Mouse (Mus musculus) intestine, embryonic 14.5 days (tissue): Measurements from ENCODE around the gene Nexmif. TPM values are rescaled to one million over a fixed set of nuclear protein-coding genes. Genes with fewer than 3 reads are reported as not detected.
"Not testable (repeated sequence)": the region's sequence is repeated elsewhere in the genome, so short reads cannot be mapped to it uniquely, and the experiment has no call there.

ENCODE experiments used
- ATAC-seq: fragments of 200-750 bp; cut with Nextera tagmentation; replicated peaks from 2 replicates; pipeline ENCODE4 v1.8.0; 2017; ENCODE audit warnings: low read depth, moderate number of reproducible peaks, moderate TSS enrichment, moderate library complexity; ENCODE audit not compliant: low FRiP score, low TSS enrichment
- DNase-seq: peaks from one replicate; pipeline ENCODE4 v3.0.0-alpha.2; 2018; ENCODE audit warnings: low spot score
- H3K27ac ChIP-seq: fragments of 300-500 bp; sonication (generic); 2 replicates; pipeline ENCODE4 v1.5.1; 2014; ENCODE audit warnings: low read depth, mild to moderate bottlenecking, control low read depth
- H3K27me3 ChIP-seq: fragments of 300-500 bp; sonication (generic); replicated peaks from 2 replicates; pipeline ENCODE4 v1.6.1; 2014; ENCODE audit warnings: low read length, control low read depth; ENCODE audit not compliant: control insufficient read depth, insufficient read depth
- H3K36me3 ChIP-seq: fragments of 300-500 bp; sonication (generic); 2 replicates; pipeline ENCODE4 v1.6.1; 2014; ENCODE audit warnings: low read length, control low read depth; ENCODE audit not compliant: control insufficient read depth, insufficient read depth
- H3K4me1 ChIP-seq: fragments of 300-500 bp; sonication (generic); replicated peaks from 2 replicates; pipeline ENCODE4 v1.6.1; 2014; ENCODE audit warnings: low read length, control low read depth, mixed read lengths; ENCODE audit not compliant: control insufficient read depth, insufficient read depth
- H3K4me2 ChIP-seq: fragments of 300-500 bp; sonication (generic); 2 replicates; pipeline ENCODE4 v1.6.1; 2014; ENCODE audit warnings: low read length
- H3K4me3 ChIP-seq: fragments of 300-500 bp; sonication (generic); 2 replicates; pipeline ENCODE4 v1.5.1; 2014; ENCODE audit warnings: low read depth, low read length, control low read depth, mixed read lengths
- H3K9ac ChIP-seq: fragments of 300-500 bp; sonication (generic); 2 replicates; pipeline ENCODE4 v1.6.1; 2014; ENCODE audit warnings: mild to moderate bottlenecking, low read length
- H3K9me3 ChIP-seq: fragments of 300-500 bp; sonication (generic); 2 replicates; pipeline ENCODE4 v1.6.1; 2016; ENCODE audit warnings: low read length, control low read depth; ENCODE audit not compliant: control insufficient read depth
- WGBS: fragments of 180-500 bp; shearing (Covaris S2); extraction: QIAGEN DNeasy Blood & Tissue Kit; methylation state at CpG from one replicate; pipeline ENCODE4 v1.1.7; 2014; 5-methylcytosine and 5-hydroxymethylcytosine counted together
- microRNA counts: library from miRNA; unstranded; fragments of <30 nt; microRNA quantifications from one replicate; lab custom pipeline; 2016
- microRNA-seq: library from miRNA; unstranded; fragments of <30 nt; microRNA quantifications from one replicate; pipeline ENCODE4, GENCODE M21; 2016
- polyA plus RNA-seq: library from polyadenylated mRNA; unstranded; fragments of >200 nt; fragmentation: Nextera tagmentation; extraction: Ambion mirVana; gene quantifications from 2 replicates; pipeline ENCODE4 v1.2.1, GENCODE M21; 2014

Gene Nexmif
- polyA plus RNA-seq, 1 experiment from 2014 or later, result 0.84 TPM

DNA sequence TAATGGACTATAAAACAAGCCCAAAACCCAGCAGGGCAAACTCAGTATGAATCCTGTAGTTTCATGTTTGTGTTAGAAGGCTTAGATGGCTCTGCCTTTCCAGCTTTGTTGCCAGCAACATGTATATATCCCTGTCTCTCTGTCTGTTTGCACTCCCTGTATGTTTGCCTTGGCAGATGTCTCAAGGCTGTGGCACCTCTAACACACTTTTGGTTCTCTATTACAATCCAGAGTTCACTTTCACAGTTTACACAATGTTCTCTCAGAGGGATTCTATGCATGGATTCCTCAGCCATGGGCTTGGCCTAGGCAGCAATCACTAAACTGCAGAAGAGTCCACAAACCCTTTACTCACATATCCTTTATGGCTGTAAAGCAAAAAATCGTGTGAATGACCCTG, 50.9 kb downstream of the Nexmif start:
- no peak overlapping the region for H3K4me2 ChIP-seq
- H3K27ac ChIP-seq, result no peak overlapping the region
- ATAC-seq (no peak), DNase-seq (no peak)
- no peak overlapping the region for H3K9ac ChIP-seq
- H3K9me3 ChIP-seq, result no peaks in the 10 kb centered on the region
- H3K4me3 ChIP-seq, result no peak overlapping the region
- H3K4me1 ChIP-seq, result no peaks in the 10 kb centered on the region
- H3K27me3 ChIP-seq, result no peaks in the 10 kb centered on the region
- no peaks in the 10 kb centered on the region for H3K36me3 ChIP-seq
- 36% methylated on average over 1 of the region's 1 CpGs for WGBS

DNA sequence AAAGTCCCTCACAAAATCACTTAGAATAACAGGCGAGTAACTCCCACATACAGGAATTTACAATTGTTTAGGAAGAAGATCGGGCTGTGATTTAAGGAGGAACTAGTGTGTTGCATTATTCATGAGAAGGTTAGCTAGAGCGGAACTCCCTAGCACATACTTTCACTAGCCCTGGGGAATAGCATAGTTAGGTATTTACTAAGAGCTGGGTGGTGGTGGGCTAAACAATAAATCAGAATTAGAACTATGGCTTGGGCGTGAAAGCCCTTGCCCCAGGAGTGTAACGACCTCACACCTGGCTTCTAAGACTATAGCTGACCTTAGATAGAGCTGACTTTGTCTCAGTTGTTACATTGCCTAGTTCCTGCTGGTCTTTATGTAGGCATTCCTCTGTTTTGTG, 85.7 kb downstream of the Nexmif start:
- not testable (repeated sequence) for H3K9ac ChIP-seq, H3K27me3 ChIP-seq, H3K9me3 ChIP-seq, H3K4me1 ChIP-seq, DNase-seq, H3K36me3 ChIP-seq, H3K27ac ChIP-seq, H3K4me2 ChIP-seq, ATAC-seq, H3K4me3 ChIP-seq
- WGBS, result 68% methylated on average over 5 of the region's 5 CpGs

DNA sequence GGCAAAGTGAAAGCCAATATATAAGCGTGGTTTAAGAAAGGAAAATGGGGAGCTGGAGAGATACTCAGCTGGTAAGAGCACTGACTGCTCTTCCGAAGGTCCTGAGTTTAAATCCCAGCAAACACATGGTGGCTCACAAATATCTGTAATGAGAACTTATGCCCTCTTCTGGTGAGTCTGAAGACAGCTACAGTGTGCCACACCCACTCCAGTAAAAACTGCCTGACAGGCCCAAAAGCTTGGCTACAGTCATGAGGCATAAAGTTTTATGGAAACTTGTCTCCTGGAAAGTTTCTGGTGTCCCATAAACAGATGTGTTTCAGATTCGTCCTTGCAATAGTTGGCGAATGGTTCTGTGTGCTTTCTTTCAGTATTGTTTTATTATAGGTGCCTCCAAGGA, 86.4 kb downstream of the Nexmif start:
- no peak overlapping the region for H3K27ac ChIP-seq
- no peak overlapping the region for H3K9ac ChIP-seq
- H3K27me3 ChIP-seq, result peaks cover 6% of the 10 kb centered on the region; the same call in 1 of the 2 replicates
- H3K4me1 ChIP-seq, result no peaks in the 10 kb centered on the region
- no peak overlapping the region for H3K4me2 ChIP-seq
- ATAC-seq (no peak), DNase-seq (no peak)
- no peak overlapping the region for H3K4me3 ChIP-seq
- WGBS, result 75% methylated on average over 4 of the region's 4 CpGs
- no peaks in the 10 kb centered on the region for H3K9me3 ChIP-seq
- no peaks in the 10 kb centered on the region for H3K36me3 ChIP-seq

DNA sequence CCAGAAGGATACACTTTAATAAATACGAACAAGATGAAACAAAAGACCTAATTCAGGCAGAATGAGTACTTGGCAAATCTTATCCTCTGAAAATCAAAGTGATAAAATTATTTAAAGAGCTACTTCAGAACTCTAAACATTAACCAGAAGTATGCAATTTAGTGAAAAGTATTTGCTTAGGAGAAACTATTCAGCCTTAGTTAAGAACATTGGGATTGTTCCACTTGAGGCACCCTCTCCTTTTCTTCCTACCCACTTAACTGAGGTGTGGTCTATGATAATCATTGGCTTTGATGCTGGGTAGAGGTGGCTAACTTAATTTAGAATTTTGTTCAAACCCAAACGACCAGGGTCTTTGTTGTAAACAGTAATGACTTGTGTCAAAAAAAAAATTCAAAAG, 146.1 kb downstream of the Nexmif start:
- no peak overlapping the region for H3K27ac ChIP-seq
- no peak overlapping the region for H3K4me3 ChIP-seq
- H3K36me3 ChIP-seq, result no peaks in the 10 kb centered on the region
- WGBS, result 49% methylated on average over 2 of the region's 2 CpGs
- H3K4me1 ChIP-seq, result no peaks in the 10 kb centered on the region
- H3K4me2 ChIP-seq, result no peak overlapping the region
- H3K9ac ChIP-seq, result no peak overlapping the region
- peaks cover 5% of the 10 kb centered on the region; the same call in 1 of the 2 replicates for H3K27me3 ChIP-seq
- no peaks in the 10 kb centered on the region for H3K9me3 ChIP-seq
- no peak for DNase-seq
- no peak for ATAC-seq

DNA sequence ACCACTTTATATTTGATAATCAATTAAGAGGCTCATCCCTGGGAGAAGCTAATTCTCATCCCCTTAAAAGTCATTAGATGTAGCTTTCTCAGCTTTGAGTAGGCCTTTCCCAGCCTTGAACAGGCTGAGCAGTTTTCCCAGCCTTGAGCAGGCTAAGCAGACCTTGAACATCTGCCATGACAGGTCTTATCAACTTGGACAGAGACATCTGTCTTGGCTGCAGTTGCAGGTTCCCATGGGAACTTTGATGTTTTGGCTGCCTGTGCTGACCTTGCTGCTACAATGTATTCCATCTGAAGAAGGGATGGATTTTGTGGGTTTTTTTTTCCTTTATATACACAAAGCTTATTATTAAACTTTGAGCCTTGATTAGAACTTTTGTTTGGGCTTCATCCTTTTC, 160.7 kb downstream of the Nexmif start:
- H3K36me3 ChIP-seq, result no peaks in the 10 kb centered on the region
- no peak overlapping the region for H3K4me2 ChIP-seq
- DNase-seq (no peak), ATAC-seq (no peak)
- no peaks in the 10 kb centered on the region for H3K4me1 ChIP-seq
- no peaks in the 10 kb centered on the region for H3K9me3 ChIP-seq
- peaks cover 10% of the 10 kb centered on the region; the same call in 1 of the 2 replicates for H3K27me3 ChIP-seq
- no peak overlapping the region for H3K4me3 ChIP-seq
- no peak overlapping the region for H3K27ac ChIP-seq
- H3K9ac ChIP-seq, result no peak overlapping the region

DNA sequence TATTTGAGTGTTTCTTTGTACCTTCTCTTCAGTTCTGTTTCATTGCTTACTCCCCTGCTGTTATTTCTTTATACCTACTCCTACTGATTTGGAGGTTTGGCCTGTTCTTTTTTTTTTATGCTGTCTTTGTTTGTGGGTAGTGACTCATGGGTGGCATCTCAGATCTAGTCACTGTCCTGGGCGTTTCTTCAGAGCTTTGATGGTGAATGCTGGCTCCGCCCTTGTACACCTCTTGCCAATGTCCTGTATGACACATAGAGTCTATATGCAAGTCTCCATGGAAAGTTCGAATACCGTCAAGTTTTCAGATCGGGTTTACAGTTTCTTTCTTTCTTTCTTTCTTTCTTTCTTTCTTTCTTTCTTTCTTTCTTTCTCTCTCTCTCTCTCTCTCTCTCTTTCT, 167.1 kb downstream of the Nexmif start:
- 80% methylated on average over 5 of the region's 5 CpGs for WGBS

DNA sequence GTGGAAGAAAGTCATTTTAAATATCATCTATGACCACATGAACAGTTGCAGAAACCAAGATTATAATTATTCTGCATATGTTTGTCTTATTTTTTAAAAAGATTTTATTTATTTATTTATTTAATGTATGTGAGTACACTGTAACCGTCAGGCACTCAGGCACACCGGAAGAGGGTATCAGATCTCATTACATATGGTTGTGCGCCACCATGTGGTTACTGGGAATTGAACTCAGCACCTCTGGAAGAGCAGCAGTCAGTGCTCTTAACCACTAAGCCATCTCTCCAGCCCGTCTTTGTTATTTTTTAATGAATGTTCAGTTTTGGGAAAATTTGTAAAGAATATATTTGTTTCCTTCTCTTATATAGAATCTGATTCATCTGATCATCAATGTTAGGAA, 168.2 kb downstream of the Nexmif start:
- H3K27me3 ChIP-seq, result 0 out of 2 replicates have a peak, but pooled peaks cover 2% of the 10 kb centered on the region
- no peaks in the 10 kb centered on the region for H3K9me3 ChIP-seq
- H3K27ac ChIP-seq, result no peak overlapping the region
- ATAC-seq, result no peak
- H3K36me3 ChIP-seq, result no peaks in the 10 kb centered on the region
- no peak overlapping the region for H3K9ac ChIP-seq
- no peak for DNase-seq
- no peaks in the 10 kb centered on the region for H3K4me1 ChIP-seq
- no peak overlapping the region for H3K4me3 ChIP-seq
- no peak overlapping the region for H3K4me2 ChIP-seq
- 39% methylated on average over 4 of the region's 4 CpGs for WGBS

More for the DNA sequence above, 167.1 kb downstream of the Nexmif start:
- no peaks in the 10 kb centered on the region for H3K4me1 ChIP-seq
- no peak overlapping the region for H3K27ac ChIP-seq
- H3K9ac ChIP-seq, result no peak overlapping the region
- H3K4me3 ChIP-seq, result no peak overlapping the region
- ATAC-seq (no peak), DNase-seq (no peak)
- H3K4me2 ChIP-seq, result no peak overlapping the region
- H3K27me3 ChIP-seq, result no peaks in the 10 kb centered on the region
- H3K36me3 ChIP-seq, result no peaks in the 10 kb centered on the region
- H3K9me3 ChIP-seq, result no peaks in the 10 kb centered on the region

MicroRNA genes within 50 kb of the gene (microRNA counts, 519-probe panel; counts per million panel counts)
- not detected for microRNA mmu-miR-672 (lab: Ali Mortazavi, UCI)

Small RNA genes within 50 kb of the gene (microRNA-seq; reads per million reads assigned to microRNA genes)
- gene Gm24993, result not detected
- 44.3 reads per million, percentile 52 among the genes with 10 or more reads in this experiment for gene Mir672

Other genes with a start within 250 kb of the Nexmif start
- gene Rlim, start 219.9 kb downstream of the Nexmif start, polyA plus RNA-seq, result 33.6 and 40.3 TPM in 2 replicates
- gene Abcb7, start 212.7 kb upstream of the Nexmif start, polyA plus RNA-seq, result 12.4 and 12.7 TPM in 2 replicates